Mouse (Mus musculus) macrophage (primary cell): ENCODE measurements around the gene Fer. TPM values are rescaled to one million over a fixed set of nuclear protein-coding genes. Genes with fewer than 3 reads are reported as not detected.
"Not testable (repeated sequence)": the region's sequence is repeated elsewhere in the genome, so short reads cannot be mapped to it uniquely, and the experiment has no call there.

ENCODE experiments used
- H3K27ac ChIP-seq: fragments of 350-480 bp; formaldehyde crosslinking; 2 replicates; pipeline ENCODE4 v1.9.0; 2021
- H3K36me3 ChIP-seq: fragments of 350-480 bp; formaldehyde crosslinking; 2 replicates; pipeline ENCODE4 v1.9.0; 2021; ENCODE audit errors: inconsistent target
- H3K4me3 ChIP-seq: fragments of 350-480 bp; formaldehyde crosslinking; 2 replicates; pipeline ENCODE4 v1.9.0; 2021; ENCODE audit errors: inconsistent target
- H3K79me2 ChIP-seq: fragments of 350-480 bp; formaldehyde crosslinking; 2 replicates; pipeline ENCODE4 v1.9.0; 2021; ENCODE audit errors: inconsistent target
- WGBS: methylation state at CpG from one replicate; pipeline ENCODE4 v1.1.7; 2026; ENCODE audit warnings: inconsistent platforms; ENCODE audit not compliant: missing documents; 5-methylcytosine and 5-hydroxymethylcytosine counted together
- polyA plus RNA-seq: library from polyadenylated mRNA; stranded (reverse); fragments of 250-400 nt; gene quantifications from 3 replicates; pipeline ENCODE4 v1.2.4, GENCODE M21; 2018; ENCODE audit warnings: inconsistent platforms

Gene Fer
- polyA plus RNA-seq, 1 experiment from 2014 or later, result 24.8 TPM

- not testable (repeated sequence) for H3K79me2 ChIP-seq, H3K36me3 ChIP-seq, H3K4me3 ChIP-seq, H3K27ac ChIP-seq
- 98% methylated on average over 3 of the region's 3 CpGs for WGBS
Observed at GRCm38 (mm10) chr17:63845766-63846165, 17.1 kb upstream of the Fer start.

- H3K36me3 ChIP-seq, result no peaks in the 10 kb centered on the region
- peak overlapping the region; percentile 32 for H3K4me3 ChIP-seq
- H3K79me2 ChIP-seq, result no peaks in the 10 kb centered on the region
- H3K27ac ChIP-seq, result no peak overlapping the region
- 4% methylated on average over 6 of the region's 6 CpGs for WGBS
Observed at GRCm38 (mm10) chr17:63849151-63849550, 13.7 kb upstream of the Fer start.

DNA sequence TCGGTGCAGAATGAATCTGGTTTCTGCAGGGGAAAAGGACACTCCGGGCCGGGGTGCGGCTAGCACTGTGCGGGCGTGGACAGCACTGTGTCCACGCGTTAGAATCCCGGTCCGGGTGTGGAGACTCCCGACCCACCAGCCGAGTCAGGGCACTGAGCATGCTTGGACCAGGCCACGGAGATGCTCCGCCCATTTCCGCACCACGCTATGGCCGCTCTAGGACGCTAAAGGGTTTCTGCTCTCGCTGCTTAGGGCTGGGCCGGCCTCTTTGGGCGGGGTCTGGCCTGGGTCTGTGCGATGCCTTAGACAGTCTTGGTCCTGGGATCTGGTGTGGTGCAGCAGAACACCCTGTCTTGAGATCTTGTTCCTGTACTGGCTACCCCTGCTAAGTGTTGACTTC, 13.3 kb upstream of the Fer start:
- H3K27ac ChIP-seq, result no peak overlapping the region
- WGBS, result 2% methylated on average over 22 of the region's 22 CpGs

DNA sequence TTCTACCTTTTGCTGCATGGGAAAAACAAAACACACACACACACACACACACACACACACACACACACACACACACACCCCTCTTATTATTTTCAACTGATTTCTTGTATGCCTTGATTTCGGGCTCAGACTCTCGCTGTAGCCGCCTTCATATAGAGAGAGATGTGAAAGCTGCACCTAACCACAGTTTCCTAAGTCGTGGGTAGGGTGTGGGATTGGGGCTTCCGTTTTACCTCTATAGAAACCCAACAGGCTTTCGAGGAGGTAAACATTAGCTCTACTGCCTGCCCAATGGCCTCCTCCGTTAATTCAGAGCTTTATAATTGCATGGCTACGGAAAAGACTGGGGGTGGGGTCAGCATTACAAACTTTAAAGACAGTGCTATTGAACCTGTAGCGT, 12.8 kb upstream of the Fer start:
- WGBS, result 20% methylated on average over 9 of the region's 9 CpGs
- no peak overlapping the region for H3K4me3 ChIP-seq
- H3K36me3 ChIP-seq, result no peaks in the 10 kb centered on the region
- H3K79me2 ChIP-seq, result no peaks in the 10 kb centered on the region
- no peak overlapping the region for H3K27ac ChIP-seq

More for the DNA sequence above, 13.3 kb upstream of the Fer start:
- Histone ChIP-seq H3K79me2 (no peaks in the 10 kb centered on the region), H3K36me3 (no peaks in the 10 kb centered on the region), H3K4me3 (peak overlapping the region; percentile 32)

DNA sequence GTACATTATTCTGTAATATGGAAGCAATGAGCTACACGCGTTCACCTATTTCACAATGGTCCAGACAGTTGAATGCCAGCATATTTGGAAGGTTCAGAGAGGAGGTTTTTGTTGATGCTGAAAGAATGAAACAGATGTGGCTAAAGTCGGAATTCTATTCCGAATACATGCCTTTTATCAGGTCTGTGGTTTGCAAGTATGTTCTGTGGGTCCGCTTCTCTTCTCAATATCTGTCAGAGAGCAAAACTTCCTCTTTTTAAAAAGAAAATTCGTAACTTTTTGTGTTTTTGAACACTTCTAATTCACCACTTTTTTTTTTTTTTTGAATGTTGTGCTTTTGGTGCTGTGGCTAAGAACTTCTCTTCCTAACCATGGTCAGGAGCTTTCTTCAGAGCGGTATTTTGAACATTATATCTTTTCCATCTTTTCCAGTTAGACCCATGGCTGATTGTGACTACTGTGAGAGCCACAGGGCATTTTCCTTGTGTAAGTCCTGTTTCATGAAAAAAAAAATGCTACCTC, 5.8 kb upstream of the Fer start:
- Histone ChIP-seq H3K36me3 (no peaks in the 10 kb centered on the region), H3K27ac (no peak overlapping the region), H3K4me3 (no peak overlapping the region), H3K79me2 (no peaks in the 10 kb centered on the region)
- 17% methylated on average over 7 of the region's 7 CpGs for WGBS

DNA sequence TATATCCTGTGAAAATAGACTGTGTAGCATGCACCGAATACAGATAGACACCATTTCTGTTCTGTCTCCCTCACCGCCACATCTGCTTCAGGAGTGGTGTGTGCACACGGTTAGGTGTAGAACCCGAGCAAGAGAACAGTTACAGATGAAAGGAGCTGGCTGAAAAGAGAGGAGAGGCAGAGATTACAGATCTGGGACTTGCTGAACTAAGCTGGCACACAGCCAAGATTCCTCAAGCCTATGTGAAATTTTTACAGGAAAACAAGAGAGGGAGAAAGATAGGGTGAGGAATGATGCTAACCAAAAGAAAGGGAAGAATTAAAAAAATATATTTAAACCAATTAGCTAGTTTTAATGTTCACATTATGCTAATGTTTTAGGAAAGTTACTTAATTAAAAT, 1.9 kb upstream of the Fer start:
- Histone ChIP-seq H3K4me3 (no peak overlapping the region), H3K27ac (no peak overlapping the region), H3K36me3 (no peaks in the 10 kb centered on the region), H3K79me2 (no peaks in the 10 kb centered on the region)
- WGBS, result 89% methylated on average over 4 of the region's 4 CpGs

DNA sequence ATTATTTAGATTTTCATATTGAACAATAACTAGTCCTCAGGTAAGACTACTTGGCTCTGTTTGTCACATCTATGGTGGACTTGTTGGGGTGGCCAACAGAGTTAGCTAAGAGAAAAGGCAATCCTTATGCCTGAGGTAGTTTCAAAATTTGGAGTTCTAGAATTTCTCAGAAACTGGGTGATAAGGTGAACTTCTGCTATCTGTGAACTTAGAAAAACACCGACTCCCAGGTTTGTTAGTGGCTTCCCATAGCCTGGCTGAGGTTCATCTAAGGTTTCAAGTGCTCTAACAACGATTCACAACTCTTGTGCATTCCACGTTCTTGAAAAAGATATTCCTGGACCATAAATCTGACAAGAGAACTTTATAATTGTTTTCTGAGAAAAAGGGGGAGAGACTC, 463 bp upstream of the Fer start:
- Histone ChIP-seq H3K4me3 (no peak overlapping the region), H3K27ac (no peak overlapping the region), H3K36me3 (no peaks in the 10 kb centered on the region), H3K79me2 (no peaks in the 10 kb centered on the region; the same call in 1 of the 2 replicates)
- 55% methylated on average over 3 of the region's 3 CpGs for WGBS

DNA sequence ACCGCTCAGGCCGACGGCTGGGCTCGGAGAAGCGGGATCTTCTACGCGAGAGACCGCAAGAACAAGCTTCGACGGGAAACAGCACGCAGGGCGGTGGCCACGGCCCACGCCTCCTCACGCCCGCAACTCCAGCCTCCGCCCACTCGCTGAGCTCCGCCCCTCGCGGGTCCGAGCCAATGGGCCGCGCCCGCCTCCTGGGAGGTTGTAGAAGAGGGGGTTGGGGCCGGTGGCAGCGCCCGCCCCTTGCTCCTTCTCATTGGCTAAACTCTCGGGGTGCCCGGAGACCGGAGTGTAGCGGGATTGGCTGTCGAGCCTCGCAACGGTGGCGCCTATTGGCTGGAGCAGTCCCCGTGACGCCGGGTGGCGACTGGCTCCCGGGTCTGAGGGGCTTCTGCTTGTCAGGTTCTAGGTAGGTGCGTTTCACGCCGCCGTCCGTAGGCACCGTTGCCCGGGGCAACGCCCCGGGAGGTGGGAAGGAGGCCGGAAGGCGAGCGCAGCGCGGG, 836 bp downstream of the Fer start, which contains the start of gene A930002H24Rik:
A930002H24Rik (minus strand) TSS at position 145 of the 503 bp plus-strand sequence.
- Histone ChIP-seq H3K4me3 (peak within 1 kb of the TSS; percentile 34), H3K27ac (no peak within 1 kb of the TSS), H3K36me3 (no peaks in the 10 kb centered on the region), H3K79me2 (peaks cover 3% of the 10 kb centered on the region; the same call in 1 of the 2 replicates)
- 1% methylated on average over 55 of the region's 55 CpGs for WGBS

DNA sequence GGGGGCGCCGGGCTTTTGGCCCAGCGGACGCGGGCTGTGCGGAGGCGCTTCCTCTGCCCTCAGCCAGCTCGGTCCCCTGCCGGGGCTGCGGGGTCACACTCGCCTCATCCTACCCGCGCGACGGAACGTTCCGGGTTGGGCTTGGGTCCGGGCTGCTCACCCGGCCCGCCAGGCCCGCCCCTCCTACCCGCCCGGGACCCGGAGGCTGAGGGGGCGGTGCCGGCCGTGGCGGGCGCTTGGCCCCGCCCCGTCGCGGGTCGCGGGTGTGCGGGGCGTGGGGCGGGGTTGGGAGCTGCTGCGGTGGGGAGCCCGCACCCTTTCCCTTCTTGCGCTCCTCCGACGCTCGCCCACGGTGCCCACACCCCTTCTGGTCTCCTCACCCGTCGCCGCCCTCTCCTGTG, 1.3 kb downstream of the Fer start:
- peak overlapping the region; percentile 34 for H3K4me3 ChIP-seq
- peaks cover 6% of the 10 kb centered on the region; the same call in 1 of the 2 replicates for H3K79me2 ChIP-seq
- WGBS, result 1% methylated on average over 38 of the region's 48 CpGs
- H3K27ac ChIP-seq, result no peak overlapping the region
- H3K36me3 ChIP-seq, result no peaks in the 10 kb centered on the region

DNA sequence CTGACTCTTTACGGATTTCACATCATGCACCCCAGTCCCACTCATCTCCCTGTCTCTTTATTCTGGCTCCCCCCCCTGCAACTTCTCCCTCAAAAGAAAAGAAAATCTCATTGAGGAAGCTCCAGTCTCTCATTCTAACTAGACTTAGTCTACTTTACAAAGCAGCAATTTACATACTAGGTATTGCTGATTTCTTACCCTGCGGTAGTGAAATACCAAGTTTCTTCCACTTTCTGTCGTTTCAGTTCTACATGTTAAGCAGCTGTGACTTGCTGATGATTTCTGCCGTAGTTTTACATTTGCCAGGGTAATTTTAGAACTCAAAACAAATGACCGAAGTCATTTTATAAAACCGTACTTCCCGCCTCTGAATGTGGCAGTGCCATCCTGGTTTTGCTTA, 8.9 kb downstream of the Fer start:
- H3K36me3 ChIP-seq, result no peaks in the 10 kb centered on the region
- no peak overlapping the region for H3K4me3 ChIP-seq
- H3K27ac ChIP-seq, result no peak overlapping the region
- WGBS, result 90% methylated on average over 7 of the region's 7 CpGs
- peaks cover 59% of the 10 kb centered on the region; the same call in 1 of the 2 replicates for H3K79me2 ChIP-seq

DNA sequence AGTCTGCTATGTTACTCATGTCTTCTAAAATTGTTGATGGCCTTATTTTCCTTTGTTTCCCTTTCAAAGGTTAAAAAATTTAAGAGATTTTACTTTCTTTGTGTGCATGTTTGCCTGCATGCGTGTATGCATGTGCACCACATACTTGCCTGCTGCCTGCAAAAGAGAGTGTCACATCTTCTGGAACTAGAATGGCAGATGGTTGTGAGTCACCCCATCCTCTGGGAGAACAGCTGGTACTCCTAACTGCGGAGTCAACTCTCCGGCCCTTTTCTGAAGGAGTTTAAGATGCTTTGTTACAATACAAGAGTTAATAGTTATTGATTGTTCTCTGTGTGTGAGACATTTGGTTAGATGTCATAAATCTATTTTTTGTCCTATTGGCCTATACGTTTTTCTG, 16.0 kb downstream of the Fer start:
- 95% methylated on average over 3 of the region's 4 CpGs for WGBS

DNA sequence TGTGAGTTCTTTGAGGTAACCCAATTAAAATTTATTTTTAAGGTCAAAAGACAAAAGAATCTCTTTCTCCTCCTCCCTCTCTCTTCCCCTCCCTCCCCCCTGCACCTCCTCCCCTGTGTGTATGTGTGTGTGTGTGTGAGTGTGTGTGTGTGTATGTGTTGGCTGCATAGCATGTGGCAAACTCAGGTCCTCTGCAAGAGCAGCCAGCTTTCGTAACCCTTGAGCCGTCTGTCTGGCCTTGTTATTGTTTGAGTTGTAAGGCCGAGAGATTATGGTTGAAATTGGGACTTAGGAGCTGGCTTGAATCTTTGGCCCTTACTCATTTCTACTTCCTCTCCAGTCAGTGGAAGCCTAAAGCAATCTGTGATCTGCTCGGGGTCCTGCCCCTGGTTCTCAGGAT, 17.1 kb downstream of the Fer start:
- H3K79me2 ChIP-seq, result peaks cover 9% of the 10 kb centered on the region; the same call in 1 of the 2 replicates
- WGBS, result 94% methylated on average over 4 of the region's 4 CpGs
- H3K27ac ChIP-seq, result no peak overlapping the region
- H3K36me3 ChIP-seq, result no peaks in the 10 kb centered on the region
- no peak overlapping the region for H3K4me3 ChIP-seq

More for the DNA sequence above, 16.0 kb downstream of the Fer start:
- no peak overlapping the region for H3K4me3 ChIP-seq
- H3K27ac ChIP-seq, result no peak overlapping the region
- H3K79me2 ChIP-seq, result peaks cover 20% of the 10 kb centered on the region; the same call in 1 of the 2 replicates
- no peaks in the 10 kb centered on the region for H3K36me3 ChIP-seq

DNA sequence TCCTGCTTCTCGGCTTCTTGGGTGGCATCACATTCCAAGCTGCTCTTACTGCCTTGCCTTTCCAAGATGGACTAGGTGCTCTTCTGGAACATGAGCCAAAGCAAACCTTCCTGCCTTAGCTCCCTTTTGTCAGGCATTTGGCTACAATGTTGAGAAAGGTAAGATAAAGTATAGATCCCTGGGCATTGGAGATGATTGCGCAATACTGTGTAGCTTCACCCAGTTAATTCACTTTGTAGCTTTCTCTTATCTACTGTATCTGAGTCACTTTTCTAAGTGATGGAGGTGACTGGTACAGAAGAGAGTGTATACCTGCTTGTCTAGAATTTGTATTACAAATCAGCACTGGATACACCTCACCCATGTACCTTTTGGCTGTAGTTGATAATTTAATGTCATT, 24.1 kb downstream of the Fer start:
- Histone ChIP-seq H3K79me2 (no peaks in the 10 kb centered on the region), H3K27ac (no peak overlapping the region), H3K4me3 (no peak overlapping the region), H3K36me3 (no peaks in the 10 kb centered on the region)
- 100% methylated on average over 2 of the region's 2 CpGs for WGBS

DNA sequence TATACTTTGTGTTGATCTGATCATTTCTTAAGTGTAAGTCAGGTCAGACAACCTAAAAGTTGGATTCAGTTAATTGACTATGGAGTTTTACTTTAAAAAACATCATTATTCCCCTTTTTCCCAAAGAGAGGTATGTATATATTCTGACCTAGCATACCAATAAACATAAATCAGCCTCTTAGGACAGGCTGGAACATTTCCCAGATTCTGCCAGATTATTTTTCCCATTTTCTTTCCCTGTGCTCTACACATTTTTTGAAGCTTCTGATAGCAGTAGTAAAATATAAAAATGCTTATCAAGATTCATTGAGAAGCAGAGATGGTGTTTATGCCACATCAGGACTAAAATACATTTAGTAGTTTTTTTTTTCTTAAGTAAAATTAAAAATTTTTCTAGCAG, 27.7 kb downstream of the Fer start:
- H3K36me3 ChIP-seq, result no peaks in the 10 kb centered on the region
- H3K79me2 ChIP-seq, result peaks cover 6% of the 10 kb centered on the region; the same call in 1 of the 2 replicates
- no peak overlapping the region for H3K4me3 ChIP-seq
- H3K27ac ChIP-seq, result no peak overlapping the region

DNA sequence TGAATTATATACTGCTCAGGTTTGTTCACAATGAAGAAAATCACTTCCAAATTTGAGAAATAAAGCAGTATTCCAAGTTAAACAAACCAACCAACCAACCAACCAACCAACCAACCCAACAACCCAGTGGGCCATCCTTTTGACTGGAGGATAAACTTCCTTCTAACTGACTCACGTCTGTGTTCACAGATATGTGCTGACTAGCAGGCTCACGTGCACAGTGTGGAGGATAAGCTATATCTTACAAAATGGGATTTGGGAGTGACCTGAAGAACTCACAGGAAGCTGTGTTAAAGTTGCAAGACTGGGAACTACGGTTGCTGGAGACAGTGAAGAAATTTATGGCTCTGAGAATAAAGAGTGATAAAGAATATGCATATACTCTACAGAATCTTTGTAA, 33.0 kb downstream of the Fer start:
- Histone ChIP-seq H3K36me3 (no peaks in the 10 kb centered on the region), H3K4me3 (no peak overlapping the region), H3K79me2 (peaks cover 6% of the 10 kb centered on the region; the same call in 1 of the 2 replicates), H3K27ac (no peak overlapping the region)
- 76% methylated on average over 3 of the region's 3 CpGs for WGBS

DNA sequence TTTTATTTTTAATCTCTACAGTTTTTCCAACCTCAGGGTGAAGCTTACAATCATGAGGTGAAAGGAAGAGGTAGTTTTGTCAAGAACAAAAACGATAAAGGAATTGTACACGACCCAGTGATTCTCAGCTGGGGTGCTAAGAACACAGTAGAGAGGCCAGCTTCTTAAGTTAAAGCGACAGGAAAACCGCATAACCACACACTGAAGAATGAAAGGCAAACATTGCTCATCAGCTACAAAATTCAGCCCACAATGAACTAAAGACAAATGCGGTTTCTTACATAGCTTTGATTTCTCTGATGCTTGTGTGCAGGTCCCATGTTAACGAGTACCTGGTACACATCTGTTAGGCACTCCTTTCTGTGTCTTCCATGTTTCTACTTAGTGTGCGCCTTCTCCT, 34.2 kb downstream of the Fer start:
- Histone ChIP-seq H3K36me3 (no peaks in the 10 kb centered on the region), H3K4me3 (no peak overlapping the region), H3K27ac (no peak overlapping the region), H3K79me2 (peaks cover 6% of the 10 kb centered on the region; the same call in 1 of the 2 replicates)
- WGBS, result 75% methylated on average over 7 of the region's 7 CpGs
